Mouse (Mus musculus): ENCODE measurements around the gene Gm15097. TPM values are rescaled to one million over a fixed set of nuclear protein-coding genes. Genes with fewer than 3 reads are reported as not detected.
"Not testable (repeated sequence)": the region's sequence is repeated elsewhere in the genome, so short reads cannot be mapped to it uniquely, and the experiment has no call there.

Gene Gm15097
- polyA plus RNA-seq (2015; fragmentation: Nextera tagmentation; extraction: Ambion mirVana), result not detected in 2 replicates

GRCm38 (mm10) chrX:149784173-149784572, at the start of gene Gm15097:
Gm15097 (plus strand) TSS chrX:149784473.
- H3K9me3 ChIP-seq (ENCODE audit: low read length); H3K27me3 ChIP-seq (ENCODE audit: insufficient read depth, low read length): not testable (repeated sequence)
- no CpG with 5 or more reads among the region's 6 CpGs for WGBS

GRCm38 (mm10) chrX:149762853-149763252, 21.4 kb upstream of the Gm15097 start:
- not testable (repeated sequence) for H3K9ac ChIP-seq (replicated peaks; ENCODE audit: low read length); H3K36me3 ChIP-seq (ENCODE audit: insufficient read depth, low read length); H3K4me1 ChIP-seq (ENCODE audit: insufficient read depth, low read length); H3K4me3 ChIP-seq (ENCODE audit: low read length); H3K27me3 ChIP-seq (ENCODE audit: insufficient read depth, low read length); H3K4me2 ChIP-seq (replicated peaks; ENCODE audit: low read depth, low read length); ATAC-seq (ENCODE audit: low FRiP score, low TSS enrichment); H3K27ac ChIP-seq (ENCODE audit: low read length); H3K9me3 ChIP-seq (ENCODE audit: low read length)
- 52% methylated on average over 4 of the region's 4 CpGs for WGBS

More at GRCm38 (mm10) chrX:149784173-149784572, at the start of gene Gm15097:
- not testable (repeated sequence) for H3K4me1 ChIP-seq (ENCODE audit: insufficient read depth, low read length); H3K4me3 ChIP-seq (ENCODE audit: low read length); H3K36me3 ChIP-seq (ENCODE audit: insufficient read depth, low read length); H3K27ac ChIP-seq (ENCODE audit: low read length); ATAC-seq (ENCODE audit: low FRiP score, low TSS enrichment); H3K4me2 ChIP-seq (replicated peaks; ENCODE audit: low read depth, low read length); H3K9ac ChIP-seq (replicated peaks; ENCODE audit: low read length)

GRCm38 (mm10) chrX:149811178-149811577, 26.9 kb downstream of the Gm15097 start:
- H3K4me3 ChIP-seq (ENCODE audit: low read length); H3K36me3 ChIP-seq (ENCODE audit: insufficient read depth, low read length); ATAC-seq (ENCODE audit: low FRiP score, low TSS enrichment); H3K4me2 ChIP-seq (replicated peaks; ENCODE audit: low read depth, low read length); H3K9me3 ChIP-seq (ENCODE audit: low read length); H3K4me1 ChIP-seq (ENCODE audit: insufficient read depth, low read length); H3K9ac ChIP-seq (replicated peaks; ENCODE audit: low read length); H3K27me3 ChIP-seq (ENCODE audit: insufficient read depth, low read length); H3K27ac ChIP-seq (ENCODE audit: low read length): not testable (repeated sequence)
- 89% methylated on average over 6 of the region's 6 CpGs for WGBS

Other genes starting within 250 kb of the Gm15097 start
- gene Gm10439, start 189.9 kb upstream of the Gm15097 start, polyA plus RNA-seq (2015; fragmentation: Nextera tagmentation; extraction: Ambion mirVana), result not detected in 2 replicates
- not detected in 2 replicates for gene Gm15091, start 157.2 kb downstream of the Gm15097 start, polyA plus RNA-seq (2015; fragmentation: Nextera tagmentation; extraction: Ambion mirVana)